Mouse (Mus musculus): ENCODE results near the gene A130010J15Rik.

Gene A130010J15Rik

GRCm38 (mm10) chr1:193197494-193198205, 29.8 kb downstream of the A130010J15Rik start:
- in situ Hi-C loops (cut with MboI, MseI): no loop called here

GRCm38 (mm10) chr1:193198312-193198711, 30.5 kb downstream of the A130010J15Rik start:
- in situ Hi-C loops (cut with MboI, MseI): no loop called here

- in situ Hi-C loops (cut with MboI, MseI): no loop called here
These were observed 33.0 kb downstream of the A130010J15Rik start for GRCm38 (mm10) chr1:193200640-193201382.

GRCm38 (mm10) chr1:193201383-193201778, 33.5 kb downstream of the A130010J15Rik start, which contains the start of gene Traf3ip3:
TSS of gene Traf3ip3 (minus strand) at chr1:193201703.
- in situ Hi-C loops (cut with MboI, MseI): no loop called here

GRCm38 (mm10) chr1:193203821-193204220, 36.0 kb downstream of the A130010J15Rik start:
- in situ Hi-C loops (cut with MboI, MseI): no loop called here

DNA sequence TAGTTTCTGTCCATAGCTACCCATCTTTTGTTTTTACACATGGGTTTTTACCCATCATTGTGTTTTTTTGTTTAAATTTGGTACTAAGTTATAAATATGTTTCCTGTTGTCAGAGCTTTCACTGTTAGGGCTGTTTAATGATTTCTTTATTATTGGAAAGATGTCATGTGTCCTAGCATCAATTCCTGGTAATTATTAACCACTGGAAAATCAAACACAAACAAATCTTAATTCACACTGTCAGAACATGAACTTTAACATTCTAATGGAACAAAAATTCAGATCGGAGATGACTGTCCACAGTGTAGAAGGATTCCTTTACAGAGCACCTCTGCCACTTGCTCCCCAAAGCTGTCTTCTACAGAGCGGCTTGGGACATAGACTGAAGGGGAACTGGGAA, 37.6 kb downstream of the A130010J15Rik start:
- in situ Hi-C loops (cut with MboI, MseI): loop anchor here (5.0 kb wide), 1 partner anchor 172 kb away; no protein-coding TSS in a partner anchor

- in situ Hi-C loops (cut with MboI, MseI): loop anchor here (5.0 kb wide), 1 partner anchor 170 kb away; no protein-coding TSS in a partner anchor
These were observed 39.7 kb downstream of the A130010J15Rik start, which contains the start of gene Lamb3 for GRCm38 (mm10) chr1:193207503-193207902. TSS of gene Lamb3 (plus strand) at chr1:193207699.

- in situ Hi-C loops (cut with MboI, MseI): loop anchor here (5.0 kb wide), 1 partner anchor 169 kb away; no protein-coding TSS in a partner anchor
These were observed 40.3 kb downstream of the A130010J15Rik start for GRCm38 (mm10) chr1:193208178-193208577.

- in situ Hi-C loops (cut with MboI, MseI): no loop called here
These were observed 43.5 kb downstream of the A130010J15Rik start for GRCm38 (mm10) chr1:193211371-193211770.

- in situ Hi-C loops (cut with MboI, MseI): no loop called here
These were observed 46.2 kb downstream of the A130010J15Rik start for GRCm38 (mm10) chr1:193214053-193214452.

GRCm38 (mm10) chr1:193216000-193216399, 48.2 kb downstream of the A130010J15Rik start:
- in situ Hi-C loops (cut with MboI, MseI): no loop called here

DNA sequence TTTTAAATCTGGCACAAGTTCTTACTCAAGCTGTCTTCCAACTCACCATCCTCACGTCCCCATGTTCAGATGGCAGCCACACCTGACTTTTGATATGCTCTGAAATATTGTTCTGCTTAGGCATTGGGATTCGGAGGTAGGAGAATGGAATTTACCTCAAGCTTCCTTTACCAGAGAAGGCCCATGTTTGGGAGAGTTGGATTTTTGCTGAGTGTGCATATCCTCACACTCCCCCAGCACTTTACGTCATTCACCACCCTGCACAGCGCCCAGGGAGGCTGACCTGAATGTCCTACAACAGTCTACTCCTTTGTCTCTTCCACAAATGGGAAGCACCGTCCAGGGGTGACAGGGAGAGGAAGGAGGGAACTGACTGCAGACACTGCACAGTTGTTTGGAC, 52.6 kb downstream of the A130010J15Rik start:
- in situ Hi-C loops (cut with MboI, MseI): no loop called here

GRCm38 (mm10) chr1:193225531-193225930, 57.7 kb downstream of the A130010J15Rik start:
- in situ Hi-C loops (cut with MboI, MseI): no loop called here

DNA sequence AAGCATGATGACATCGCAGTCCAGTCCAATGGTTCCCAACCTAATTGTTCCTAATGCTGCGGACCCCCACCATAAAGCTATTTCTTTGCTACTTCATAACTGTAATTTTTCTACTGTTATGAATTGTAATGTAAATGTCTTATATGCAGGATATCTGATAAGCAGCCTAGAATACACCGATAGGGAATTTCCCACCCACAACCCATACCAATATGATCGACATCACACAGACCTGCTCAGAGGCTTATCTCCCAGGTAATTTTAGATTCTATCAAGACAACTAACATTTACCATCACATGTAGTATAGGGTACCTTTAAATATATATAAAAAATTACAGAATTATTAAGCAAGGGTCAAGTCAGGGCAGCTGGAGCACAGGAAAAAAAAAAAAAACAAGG, 58.3 kb downstream of the A130010J15Rik start:
- in situ Hi-C loops (cut with MboI, MseI): no loop called here

GRCm38 (mm10) chr1:193226724-193227522, 59.1 kb downstream of the A130010J15Rik start:
- in situ Hi-C loops (cut with MboI, MseI): no loop called here
